In genomic region chr12:76435084-76435483, GRCm38 (mm10) we compare ENCODE assay signal across 8 mouse cellular contexts. TPM values are rescaled to one million over a fixed set of nuclear protein-coding genes. Genes with fewer than 3 reads are reported as not detected.
A peak's percentile ranks its signal among the peaks of the same experiment; 100 is the strongest.
DNase-seq lines count a peak whose midpoint lies in the region; ATAC-seq and TF ChIP-seq lines count a peak whose summit lies in the region.

No protein-coding gene starts in this region.

- H3K9ac ChIP-seq in lung, embryonic 14.5 days, result peak overlapping the region; percentile 47; the same call in 1 of the 2 replicates
- peak overlapping the region; percentile 63 for H3K9ac ChIP-seq in limb, embryonic 11.5 days (ENCODE audit: low read length)
- H3K9ac ChIP-seq in neural tube, embryonic 13.5 days, result peak overlapping the region; percentile 58

- no peak overlapping the region for H3K27ac ChIP-seq in lung, embryonic 14.5 days (ENCODE audit: low read depth)
- H3K27ac ChIP-seq in embryonic fibroblast, embryonic 13.5 days (ENCODE audit: insufficient read depth, low read length), result no peak overlapping the region
- H3K27ac ChIP-seq in limb, embryonic 11.5 days (replicated peaks; ENCODE audit: low read depth, low read length), result no peak overlapping the region
- no peak overlapping the region for H3K27ac ChIP-seq in neural tube, embryonic 13.5 days (replicated peaks)

- H3K4me2 ChIP-seq in lung, embryonic 14.5 days, result peak overlapping the region; percentile 74
- peak overlapping the region; percentile 68 for H3K4me2 ChIP-seq in limb, embryonic 11.5 days (ENCODE audit: low read depth, severe bottlenecking)
- H3K4me2 ChIP-seq in neural tube, embryonic 13.5 days, result peak overlapping the region; percentile 51

- DNase-seq in lung, embryonic 14.5 days, result peak; percentile 25
- DNase-seq in lung, postnatal 4 days, result no peak
- DNase-seq in limb, embryonic 11.5 days (ENCODE audit: low spot score), result peak; percentile 48
- DNase-seq in left cerebral cortex, postnatal 14 days (ENCODE audit: low spot score in 2 of 2), result no peak
- no peak for DNase-seq in gastrocnemius, postnatal 14 days
- no peak for DNase-seq in layer of hippocampus, postnatal 25 days (ENCODE audit: extremely low spot score in 1 of 2, low spot score in 1 of 2)

- peak overlapping the region; percentile 37 for H3K4me3 ChIP-seq in lung, embryonic 14.5 days (ENCODE audit: low read depth, low read length)
- H3K4me3 ChIP-seq in embryonic fibroblast, embryonic 13.5 days (ENCODE audit: insufficient read depth, low read length), result 0 out of 2 replicates have a peak overlapping the region, but pooled peaks have one; percentile 4
- peak overlapping the region; percentile 38 for H3K4me3 ChIP-seq in limb, embryonic 11.5 days (ENCODE audit: low read depth, low read length)
- H3K4me3 ChIP-seq in neural tube, embryonic 13.5 days, result peak overlapping the region; percentile 30

- under 1% methylated on average over 17 of the region's 17 CpGs for WGBS in lung, embryonic 14.5 days
- 4% methylated on average over 17 of the region's 17 CpGs for WGBS in limb, embryonic 11.5 days
- whole genome bisulfite sequencing in neural tube, embryonic 13.5 days, result 5% methylated on average over 17 of the region's 17 CpGs

- H3K27me3 ChIP-seq in lung, embryonic 14.5 days (ENCODE audit: insufficient read depth, low read length), result no peaks in the 10 kb centered on the region
- no peaks in the 10 kb centered on the region for H3K27me3 ChIP-seq in limb, embryonic 11.5 days (ENCODE audit: control insufficient read depth, insufficient read depth, low read length)
- H3K27me3 ChIP-seq in neural tube, embryonic 13.5 days, result peaks cover 24% of the 10 kb centered on the region

- intact Hi-C loops in left cerebral cortex, postnatal 14 days (cut with DNase I), result no loop called here
- intact Hi-C loops in gastrocnemius, postnatal 14 days (cut with DNase I; ENCODE audit: low total_unique reads), result no loop called here

- H3K36me3 ChIP-seq in lung, embryonic 14.5 days (ENCODE audit: insufficient read depth), result no peaks in the 10 kb centered on the region
- no peaks in the 10 kb centered on the region for H3K36me3 ChIP-seq in limb, embryonic 11.5 days (ENCODE audit: control insufficient read depth, insufficient read depth, low read length)
- H3K36me3 ChIP-seq in neural tube, embryonic 13.5 days, result no peaks in the 10 kb centered on the region

- no peaks in the 10 kb centered on the region for H3K9me3 ChIP-seq in lung, embryonic 14.5 days (ENCODE audit: low read depth, low read length)
- no peaks in the 10 kb centered on the region for H3K9me3 ChIP-seq in limb, embryonic 11.5 days (ENCODE audit: control insufficient read depth, low read length)
- no peaks in the 10 kb centered on the region for H3K9me3 ChIP-seq in neural tube, embryonic 13.5 days

- H3K4me1 ChIP-seq in lung, embryonic 14.5 days (ENCODE audit: insufficient read depth), result no peaks in the 10 kb centered on the region
- H3K4me1 ChIP-seq in embryonic fibroblast, embryonic 13.5 days (ENCODE audit: control insufficient read depth, insufficient read depth, low read length), result no peaks in the 10 kb centered on the region
- H3K4me1 ChIP-seq in limb, embryonic 11.5 days (ENCODE audit: control insufficient read depth, insufficient read depth, low read length), result no peaks in the 10 kb centered on the region
- peaks cover 5% of the 10 kb centered on the region; the same call in 1 of the 2 replicates for H3K4me1 ChIP-seq in neural tube, embryonic 13.5 days (replicated peaks)

- ATAC-seq in lung, embryonic 14.5 days (ENCODE audit: insufficient read depth), result peak; percentile 71
- no peak for ATAC-seq in limb, embryonic 11.5 days (ENCODE audit: insufficient number of reproducible peaks, low FRiP score, low TSS enrichment, low read depth)
- no peak for ATAC-seq in neural tube, embryonic 13.5 days (ENCODE audit: low read depth)

- TF ChIP-seq CTCF in lung, embryonic 14.5 days (IDR thresholded peaks at IDR 0.05; ENCODE audit: low read depth), result no peak
- no peak for TF ChIP-seq CTCF in embryonic fibroblast, embryonic 13.5 days (IDR thresholded peaks at IDR 0.05; ENCODE audit: borderline replicate concordance, insufficient read depth, low read length)

- no peak for TF ChIP-seq POLR2A in embryonic fibroblast, embryonic 13.5 days (IDR thresholded peaks at IDR 0.05; ENCODE audit: low read depth, low read length)

RNA-seq across cellular contexts. Expression of gene Ppp1r36, which starts 17.7 kb away (rescaled TPM):
- polyA plus RNA-seq in lung, embryonic 14.5 days (2014; fragmentation: Nextera tagmentation; extraction: Ambion mirVana), result 2.8 and 3.2 TPM in 2 replicates
- 1.4 and 1.8 TPM in 2 replicates for polyA plus RNA-seq in embryonic fibroblast, embryonic 13.5 days (2011; ENCODE audit: insufficient read length, low read depth, missing spikeins)
- polyA plus RNA-seq in limb, embryonic 11.5 days (2014; fragmentation: Nextera tagmentation; extraction: Ambion mirVana), result 3.5 and 3.8 TPM in 2 replicates
- 0.17 and 1.2 TPM in 2 replicates for polyA plus RNA-seq in neural tube, embryonic 13.5 days (2015; fragmentation: Nextera tagmentation; extraction: Ambion mirVana)
- total RNA-seq in left cerebral cortex, postnatal 14 days (2021), result 1 to 10 TPM in 1 of 2 experiments, under 1 TPM in 1; 0.79 to 1.1 TPM
- total RNA-seq in gastrocnemius, postnatal 14 days (2021), result under 1 TPM; 0.31 to 0.51 TPM
- total RNA-seq in layer of hippocampus, postnatal 25 days (2021), result 1 to 10 TPM in 1 of 2 experiments, under 1 TPM in 1; 0.92 to 1.5 TPM

RNA-seq across cellular contexts. Expression of gene Hspa2, which starts 31.1 kb away (rescaled TPM):
- polyA plus RNA-seq in lung, embryonic 14.5 days (2014; fragmentation: Nextera tagmentation; extraction: Ambion mirVana), result 6.0 TPM in 2 replicates
- polyA plus RNA-seq in embryonic fibroblast, embryonic 13.5 days (2011; ENCODE audit: insufficient read length, low read depth, missing spikeins), result 8.6 and 13.7 TPM in 2 replicates
- 5.3 and 5.7 TPM in 2 replicates for polyA plus RNA-seq in limb, embryonic 11.5 days (2014; fragmentation: Nextera tagmentation; extraction: Ambion mirVana)
- 4.6 and 6.1 TPM in 2 replicates for polyA plus RNA-seq in neural tube, embryonic 13.5 days (2015; fragmentation: Nextera tagmentation; extraction: Ambion mirVana)
- 10 to 100 TPM; 62.1 to 68.6 TPM for total RNA-seq in left cerebral cortex, postnatal 14 days (2021)
- 10 to 100 TPM in 1 of 2 experiments, 1 to 10 TPM in 1; 8.7 to 12.7 TPM for total RNA-seq in gastrocnemius, postnatal 14 days (2021)
- total RNA-seq in layer of hippocampus, postnatal 25 days (2021), result 100 to 1,000 TPM; 106 to 116 TPM

Comparison
In these comparisons a context has a peak if more than half of its experiments do, and no peak if none do; other contexts are left out.
1. DNase-seq: peak in lung, embryonic 14.5 days (single experiment) and limb, embryonic 11.5 days (single experiment); none in lung, postnatal 4 days (0 of 2), left cerebral cortex, postnatal 14 days (0 of 2), gastrocnemius, postnatal 14 days (single experiment) and layer of hippocampus, postnatal 25 days (0 of 2).
2. Peak in every context shown above with its lines, with median percentiles within 50 percentile points of each other: H3K4me2 ChIP-seq, H3K4me3 ChIP-seq and H3K9ac ChIP-seq.